Mouse (Mus musculus) G1E (cell line): ENCODE results near the gene Lmtk2. TPM values are rescaled to one million over a fixed set of nuclear protein-coding genes. Genes with fewer than 3 reads are reported as not detected.

Experiments
- ATAC-seq: 2 replicates; pipeline ENCODE4 v1.8.0; 2016; ENCODE audit warnings: mild to moderate bottlenecking; ENCODE audit not compliant: insufficient number of reproducible peaks, poor library complexity, low FRiP score, severe bottlenecking; ENCODE audit errors: extremely low read depth
- DNase-seq: peaks from one replicate; pipeline ENCODE4 v3.0.0; 2012; ENCODE audit warnings: low spot score
- H3K27me3 ChIP-seq: 2 replicates; pipeline ENCODE4 v1.6.1; 2012; ENCODE audit warnings: mild to moderate bottlenecking, low read length, inconsistent platforms; ENCODE audit not compliant: insufficient read depth
- H3K36me3 ChIP-seq: replicated peaks from 2 replicates; pipeline ENCODE3; 2012; ENCODE audit warnings: mild to moderate bottlenecking, inconsistent platforms
- H3K4me1 ChIP-seq: 2 replicates; pipeline ENCODE4 v1.6.1; 2012; ENCODE audit warnings: low read depth, low read length, inconsistent platforms, mixed read lengths; ENCODE audit not compliant: insufficient read depth
- H3K4me3 ChIP-seq: 2 replicates; pipeline ENCODE4 v1.5.1; 2012; ENCODE audit warnings: low read depth, mild to moderate bottlenecking, inconsistent platforms, low read length, moderate library complexity, mixed read lengths
- H3K9me3 ChIP-seq: replicated peaks from 2 replicates; pipeline ENCODE4 v1.6.1; 2012; ENCODE audit warnings: inconsistent platforms
- CTCF ChIP-seq: IDR thresholded peaks from 2 replicates; pipeline ENCODE4 v1.5.1; 2012; ENCODE audit warnings: low read depth, low read length, inconsistent platforms, mixed read lengths
- GATA1 ChIP-seq: IDR thresholded peaks from 2 replicates; pipeline ENCODE4 v1.6.1; 2012; ENCODE audit warnings: borderline replicate concordance, low read length, inconsistent platforms, mixed read lengths
- GATA2 ChIP-seq: IDR thresholded peaks from 2 replicates; pipeline ENCODE4 v1.6.1; 2012; ENCODE audit warnings: low read depth, low read length, inconsistent platforms, borderline replicate concordance
- POLR2AphosphoS5 ChIP-seq: IDR thresholded peaks from 2 replicates; pipeline ENCODE4 v1.6.1; 2012; ENCODE audit warnings: low read depth, low read length, inconsistent platforms; ENCODE audit not compliant: insufficient replicate concordance
- TAL1 ChIP-seq: conservative IDR thresholded peaks from 2 replicates; pipeline ENCODE4 v1.6.1; 2012; ENCODE audit warnings: low read depth, low read length, inconsistent platforms, mixed read lengths
- polyA plus RNA-seq: library from polyadenylated mRNA; stranded (reverse); fragments of >175 nt; gene quantifications from 2 replicates; pipeline ENCODE4 v1.2.3, GENCODE M21; 2012
- total RNA-seq, 2 experiments: library from RNA; stranded (forward) in 1 of 2; stranded (reverse) in 1 of 2; fragments of 200-1000 nt in 1 of 2; fragments of >200 nt in 1 of 2; fragmentation: Nextera tagmentation in 1 of 2; gene quantifications; 2 replicates each; pipeline ENCODE4 v1.2.3; 2014 to 2017

Lmtk2 gene
- total and polyA plus RNA-seq, 3 experiments: 9.3 to 29.0 (median 11.7) TPM

- no peak for ATAC-seq
- Histone ChIP-seq H3K36me3 (peaks cover 13% of the 10 kb centered on the region), H3K9me3 (no peaks in the 10 kb centered on the region), H3K4me3 (peak overlapping the region; percentile 93), H3K4me1 (peaks cover 15% of the 10 kb centered on the region), H3K27me3 (peaks cover 33% of the 10 kb centered on the region)
- TF ChIP-seq CTCF (no peak), POLR2AphosphoS5 (no peak), TAL1 (no peak), GATA1 (no peak), GATA2 (no peak)
- peak; percentile 40 for DNase-seq
These were observed 712 bp downstream of the Lmtk2 start for GRCm38 (mm10) chr5:144100948-144101347.

GRCm38 (mm10) chr5:144105070-144105469, 4.8 kb downstream of the Lmtk2 start:
- no peaks in the 10 kb centered on the region for H3K27me3 ChIP-seq
- peaks cover 36% of the 10 kb centered on the region for H3K36me3 ChIP-seq
- no peak for ATAC-seq
- no peak overlapping the region for H3K4me3 ChIP-seq
- TF ChIP-seq CTCF (no peak), GATA1 (no peak), POLR2AphosphoS5 (no peak), TAL1 (no peak), GATA2 (no peak)
- no peak for DNase-seq
- no peaks in the 10 kb centered on the region for H3K9me3 ChIP-seq
- peaks cover 11% of the 10 kb centered on the region for H3K4me1 ChIP-seq

- H3K9me3 ChIP-seq: no peaks in the 10 kb centered on the region
- peaks cover 40% of the 10 kb centered on the region for H3K36me3 ChIP-seq
- H3K27me3 ChIP-seq: no peaks in the 10 kb centered on the region
- ATAC-seq (peak; percentile 11; the same call in 1 of the 2 replicates), DNase-seq (no peak)
- peaks cover 12% of the 10 kb centered on the region for H3K4me1 ChIP-seq
- no peak for TF ChIP-seq GATA1
- TF ChIP-seq POLR2AphosphoS5: no peak
- TF ChIP-seq CTCF: no peak
- TF ChIP-seq TAL1: no peak
- no peak for TF ChIP-seq GATA2
- no peak overlapping the region for H3K4me3 ChIP-seq
These were observed 5.4 kb downstream of the Lmtk2 start for GRCm38 (mm10) chr5:144105471-144106129.

- DNase-seq (no peak), ATAC-seq (no peak)
- no peak overlapping the region for H3K4me3 ChIP-seq
- TF ChIP-seq POLR2AphosphoS5 (no peak), GATA1 (no peak), GATA2 (no peak), TAL1 (no peak), CTCF (no peak)
- no peaks in the 10 kb centered on the region for H3K9me3 ChIP-seq
- H3K36me3 ChIP-seq: peaks cover 45% of the 10 kb centered on the region
- peaks cover 17% of the 10 kb centered on the region for H3K4me1 ChIP-seq
- no peaks in the 10 kb centered on the region for H3K27me3 ChIP-seq
These were observed 5.9 kb downstream of the Lmtk2 start for GRCm38 (mm10) chr5:144106130-144106510.

GRCm38 (mm10) chr5:144109201-144109600, 9.0 kb downstream of the Lmtk2 start:
- Histone ChIP-seq H3K4me3 (no peak overlapping the region), H3K36me3 (peaks cover 56% of the 10 kb centered on the region), H3K9me3 (no peaks in the 10 kb centered on the region), H3K4me1 (peaks cover 29% of the 10 kb centered on the region), H3K27me3 (no peaks in the 10 kb centered on the region)
- ATAC-seq (no peak), DNase-seq (no peak)
- TF ChIP-seq GATA1: no peak
- TF ChIP-seq TAL1: no peak
- no peak for TF ChIP-seq POLR2AphosphoS5
- TF ChIP-seq GATA2: no peak

- Histone ChIP-seq H3K4me1 (peaks cover 24% of the 10 kb centered on the region), H3K36me3 (peaks cover 51% of the 10 kb centered on the region), H3K9me3 (no peaks in the 10 kb centered on the region), H3K27me3 (no peaks in the 10 kb centered on the region), H3K4me3 (no peak overlapping the region)
- TF ChIP-seq POLR2AphosphoS5: no peak
- no peak for TF ChIP-seq TAL1
- TF ChIP-seq CTCF: no peak
- TF ChIP-seq GATA1: no peak
- no peak for TF ChIP-seq GATA2
- DNase-seq (no peak), ATAC-seq (peak; percentile 52; the same call in 1 of the 2 replicates)
These were observed 12.6 kb downstream of the Lmtk2 start for GRCm38 (mm10) chr5:144112574-144113438.
